Comparison of ENCODE assay signal across 1 mouse cellular context in the genomic region with DNA sequence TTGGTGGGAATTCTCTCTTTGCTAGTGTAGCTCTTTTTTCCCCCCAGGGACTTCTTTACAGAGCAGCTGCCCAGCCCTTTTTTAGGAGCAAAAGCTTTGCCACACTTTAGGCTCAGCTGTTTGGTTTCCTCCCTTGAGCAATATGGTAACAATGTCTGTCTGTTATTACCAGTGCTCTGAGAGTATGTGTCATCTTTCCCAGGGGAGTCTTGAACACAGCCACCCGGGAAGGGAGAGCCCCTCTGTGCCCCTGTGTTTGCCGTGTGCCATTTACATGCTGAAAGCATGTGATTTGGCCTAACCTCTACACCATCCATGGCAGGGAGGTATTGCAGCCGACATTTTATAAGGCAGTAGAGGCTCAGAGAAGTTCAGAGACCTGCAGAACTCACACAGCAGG.
TF ChIP-seq lines count a peak whose summit lies in the region.

No protein-coding gene starts in this region.

TF ChIP-seq in CH12.LX, 34 proteins besides CTCF, POLR2A, EP300 and RAD21 (continued from another document):
- TF ChIP-seq MEF2A (IDR thresholded peaks at IDR 0.05; ENCODE audit: borderline replicate concordance, low read depth, low read length) (0 out of 2 replicates have a peak, but pooled peaks have one; percentile 37), HCFC1 (IDR thresholded peaks at IDR 0.05; ENCODE audit: low read depth, low read length) (no peak), TBP (conservative IDR thresholded peaks at IDR 0.05; ENCODE audit: low read depth, low read length) (no peak), SIN3A (IDR thresholded peaks at IDR 0.05; ENCODE audit: low read length) (no peak), JUND (conservative IDR thresholded peaks at IDR 0.05; ENCODE audit: low read depth, low read length) (no peak), BHLHE40 (IDR thresholded peaks at IDR 0.05; ENCODE audit: low read depth, low read length) (peak; percentile 91), ZNF384 (IDR thresholded peaks at IDR 0.05; ENCODE audit: low read depth, low read length) (no peak), KAT2A (IDR thresholded peaks at IDR 0.05; ENCODE audit: insufficient replicate concordance, low read length) (no peak), ETS1 (conservative IDR thresholded peaks at IDR 0.05; ENCODE audit: low read depth, low read length) (peak; percentile 94), ZMIZ1 (IDR thresholded peaks at IDR 0.05; ENCODE audit: low read depth, low read length) (no peak), ELF1 (IDR thresholded peaks at IDR 0.05; ENCODE audit: low read depth, low read length) (no peak), MAX (IDR thresholded peaks at IDR 0.05; ENCODE audit: low read length) (peak; percentile 62; the same call in 1 of the 2 replicates), IRF4 (IDR thresholded peaks at IDR 0.05; ENCODE audit: low read depth, low read length) (0 out of 2 replicates have a peak, but pooled peaks have one; percentile 23)
TF ChIP-seq in CH12.LX: peak in this region for 5.
